Mouse (Mus musculus): ENCODE measurements around the gene Gm3248.
"Not testable (repeated sequence)": the region's sequence is repeated elsewhere in the genome, so short reads cannot be mapped to it uniquely, and the experiment has no call there.

Gm3248 gene

DNA sequence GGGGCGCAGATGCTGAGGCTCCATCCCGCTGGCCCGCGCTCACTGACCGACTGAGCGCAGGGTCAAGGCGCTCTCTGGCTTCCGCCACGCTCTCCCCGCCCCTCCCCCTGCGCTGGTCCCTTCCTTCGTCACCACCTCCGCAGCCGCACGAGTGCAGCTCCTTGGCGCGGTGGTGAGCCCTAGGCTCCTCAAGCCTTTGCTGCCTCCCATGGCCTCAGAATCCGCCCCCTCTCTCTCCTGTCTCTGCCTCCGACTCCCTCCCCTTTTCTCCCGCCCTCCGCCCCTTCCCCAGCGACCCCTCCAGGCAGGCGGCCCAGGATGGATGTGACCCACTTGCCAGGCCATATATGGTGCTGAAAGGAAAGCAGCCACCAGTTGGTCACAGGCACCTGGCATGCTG, at the start of gene Gm3248:
Gene Gm3248 (minus strand): TSS at position 111 of the 400 bp plus-strand sequence.
- DNase-seq (ENCODE audit: low spot score), result peak; percentile 21

- DNase-seq (ENCODE audit: low spot score), result not testable (repeated sequence)
Measured at GRCm38 (mm10) chr14:5987136-5987535, 25.6 kb upstream of the Gm3248 start.

DNA sequence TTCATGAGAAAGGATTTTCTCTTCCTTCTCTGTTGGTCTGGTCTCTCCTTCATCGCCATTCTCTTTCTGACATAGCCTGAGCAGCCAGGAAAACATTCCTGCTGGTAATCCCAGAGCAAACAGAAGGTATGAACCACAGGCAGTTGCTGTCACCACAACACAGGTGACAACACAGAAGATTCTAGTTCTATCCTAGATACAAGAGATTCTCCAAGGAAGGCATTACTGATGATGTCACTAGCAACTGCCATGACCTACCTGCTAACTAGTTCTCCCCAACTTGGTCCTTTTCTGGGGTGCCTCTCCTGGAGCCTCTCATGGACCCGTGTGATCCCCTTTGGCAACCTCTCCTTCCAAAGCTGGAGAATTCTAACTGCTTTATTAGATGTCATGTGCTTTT, 17.5 kb upstream of the Gm3248 start, which contains the start of gene Gm3453:
Gene Gm3453 (minus strand): TSS at position 101 of the 400 bp plus-strand sequence.
- not testable (repeated sequence) for DNase-seq (ENCODE audit: low spot score)

GRCm38 (mm10) chr14:5962441-5962840, 896 bp upstream of the Gm3248 start:
- not testable (repeated sequence) for DNase-seq (ENCODE audit: low spot score)

- DNase-seq (ENCODE audit: low spot score), result peak; percentile 12
Measured at GRCm38 (mm10) chr14:5961102-5961501, 443 bp downstream of the Gm3248 start.

GRCm38 (mm10) chr14:5960479-5960878, 1.1 kb downstream of the Gm3248 start:
- DNase-seq (ENCODE audit: low spot score), result not testable (repeated sequence)

- not testable (repeated sequence) for DNase-seq (ENCODE audit: low spot score)
Measured at GRCm38 (mm10) chr14:5923276-5923675, 38.3 kb downstream of the Gm3248 start.

- DNase-seq (ENCODE audit: low spot score), result not testable (repeated sequence)
Measured at GRCm38 (mm10) chr14:5918330-5918942, 43.1 kb downstream of the Gm3248 start.

DNA sequence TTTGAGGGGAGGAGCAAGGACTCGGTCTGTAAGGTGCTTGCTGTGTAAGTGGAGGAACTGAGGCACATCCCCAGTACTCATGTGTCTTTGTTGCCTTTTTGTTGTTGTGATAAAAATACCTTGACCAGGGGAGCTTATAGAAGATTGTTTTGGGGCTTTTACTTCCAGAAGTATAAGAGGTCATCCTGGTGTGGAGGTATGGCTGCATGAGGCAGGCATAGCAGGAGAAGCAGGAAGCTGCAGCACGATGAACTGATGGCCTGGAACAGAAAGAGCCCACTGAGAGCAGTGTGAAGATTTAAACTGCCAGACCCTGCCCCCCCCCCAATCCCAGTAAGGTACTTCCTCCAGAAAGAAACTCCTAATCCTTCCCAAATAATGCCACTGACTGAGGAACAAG, 47.8 kb downstream of the Gm3248 start:
- not testable (repeated sequence) for DNase-seq (ENCODE audit: low spot score)

All from embryo, embryonic 10 days (tissue).